Mouse (Mus musculus): Measurements from ENCODE around the gene Med23.

- TF ChIP-seq POLR2A (IDR thresholded peaks at IDR 0.05; ENCODE audit: low read depth, low read length): no peak
- no peak for TF ChIP-seq CTCF (IDR thresholded peaks at IDR 0.05; ENCODE audit: borderline replicate concordance, insufficient read depth, low read length)
These were observed 89.5 kb downstream of the Med23 start for GRCm38 (mm10) chr10:24959043-24959916.

Data from embryonic fibroblast, embryonic 13.5 days (primary cell).